Mouse (Mus musculus) urinary bladder, adult 2 months (tissue): ENCODE results near the gene Esyt2. TPM values are rescaled to one million over a fixed set of nuclear protein-coding genes. Genes with fewer than 3 reads are reported as not detected.

Source experiments
- DNase-seq: peaks from one replicate; pipeline ENCODE4 v3.0.0; 2022; ENCODE audit warnings: low spot score
- polyA plus RNA-seq: library from polyadenylated mRNA; depleted of rRNA; stranded (reverse); fragments of >200 nt; gene quantifications from 2 replicates; pipeline ENCODE4 v1.2.3, GENCODE M21; 2012

Gene Esyt2
- polyA plus RNA-seq, 1 experiment = 21.5 TPM

- DNase-seq = no peak
Observed at GRCm38 (mm10) chr12:116280149-116280652, 795 bp upstream of the Esyt2 start.

GRCm38 (mm10) chr12:116281427-116282281 is 658 bp downstream of the Esyt2 start:
- DNase-seq = peak; percentile 50

GRCm38 (mm10) chr12:116282856-116283255 is 1.9 kb downstream of the Esyt2 start:
- no peak for DNase-seq

DNA sequence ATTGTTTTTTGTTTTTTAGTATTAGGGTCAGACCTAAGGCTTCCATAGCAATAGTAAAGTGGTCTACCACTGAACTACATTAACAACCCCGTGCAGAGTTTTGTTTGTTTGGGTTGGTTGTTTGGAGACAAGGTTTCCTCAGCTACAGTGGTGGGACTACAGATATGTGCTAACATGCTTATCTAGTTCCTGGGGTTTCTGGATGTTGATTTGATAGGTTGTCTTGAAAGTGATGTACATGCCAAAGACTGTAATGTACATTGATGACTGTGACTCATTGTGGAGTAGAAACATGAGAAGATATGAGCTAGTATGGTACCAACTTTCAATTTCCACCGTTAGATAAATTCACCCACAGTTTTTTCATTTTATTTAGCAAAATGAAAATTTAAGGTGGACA is 2.5 kb downstream of the Esyt2 start:
- DNase-seq = no peak

DNA sequence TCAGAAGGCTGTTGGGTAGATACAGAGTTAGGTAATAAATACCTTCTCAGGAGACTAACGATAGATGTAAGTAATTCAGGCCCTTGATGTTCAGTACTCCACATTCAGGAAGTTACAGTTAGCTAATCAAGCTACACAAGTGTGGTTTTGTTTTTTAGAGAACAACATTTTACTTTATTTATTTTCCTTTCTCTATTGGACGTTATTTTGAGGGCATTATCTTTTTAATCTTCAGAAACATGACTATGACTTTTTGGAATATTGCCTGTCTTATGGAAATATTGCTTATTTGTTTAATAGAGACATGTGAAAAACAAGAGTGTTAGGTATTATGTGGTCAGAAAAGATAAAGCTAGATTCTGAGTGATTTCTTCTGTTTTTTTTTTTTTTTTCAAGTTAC is 12.2 kb downstream of the Esyt2 start:
- no peak for DNase-seq

DNA sequence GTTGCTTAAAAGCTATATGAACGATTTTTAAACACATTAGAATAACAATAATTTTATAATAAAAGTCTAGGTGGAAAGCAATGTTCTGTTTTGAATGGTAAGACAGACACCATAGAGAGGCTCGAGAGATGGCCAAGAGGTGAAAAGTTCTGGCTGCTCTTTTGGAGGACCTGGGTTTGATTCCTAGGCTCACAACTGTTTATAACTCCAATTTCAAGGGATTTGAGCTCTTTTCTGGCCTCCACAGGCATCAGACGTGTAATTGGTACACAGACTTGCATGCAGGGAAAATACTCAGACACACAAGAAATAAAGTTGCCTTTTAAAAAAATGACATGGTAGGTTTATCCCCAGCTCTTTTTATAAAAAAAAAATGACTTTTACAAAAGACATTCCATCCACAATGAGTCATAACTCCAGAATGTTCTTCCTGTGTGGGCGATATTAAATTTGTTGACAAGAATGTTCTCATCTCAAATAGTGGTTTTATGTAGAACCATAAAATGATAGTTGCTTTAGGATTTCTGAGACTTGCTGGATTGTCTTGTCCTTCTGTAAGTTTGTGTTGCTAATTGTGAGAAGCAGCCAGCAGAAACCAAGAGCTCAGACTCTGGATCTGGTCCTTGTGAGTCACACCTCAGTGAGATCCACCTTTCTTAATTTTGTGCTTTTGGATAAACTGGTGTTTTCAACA is 12.8 kb downstream of the Esyt2 start:
- DNase-seq = no peak

DNA sequence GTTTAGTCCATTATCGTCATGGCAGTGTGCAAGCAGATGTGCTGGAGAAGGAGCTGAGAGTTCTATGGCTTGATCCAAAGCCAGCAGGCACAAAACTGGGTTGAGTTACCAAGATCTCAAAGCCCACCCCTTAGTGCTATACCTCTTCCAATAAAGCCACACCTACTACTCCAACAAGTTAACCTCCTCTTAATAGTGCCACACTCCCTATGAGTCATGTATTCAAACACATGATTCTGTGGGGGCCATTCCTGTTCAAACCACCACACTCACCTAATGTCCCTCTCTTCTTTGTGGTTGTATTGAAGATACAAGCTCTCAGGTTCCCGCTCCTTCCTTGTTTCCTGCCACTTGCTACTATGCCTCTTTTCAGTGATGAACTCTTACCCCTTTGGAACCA is 18.9 kb downstream of the Esyt2 start:
- no peak for DNase-seq

- DNase-seq = no peak
Observed at GRCm38 (mm10) chr12:116302181-116302580, 21.2 kb downstream of the Esyt2 start.

DNA sequence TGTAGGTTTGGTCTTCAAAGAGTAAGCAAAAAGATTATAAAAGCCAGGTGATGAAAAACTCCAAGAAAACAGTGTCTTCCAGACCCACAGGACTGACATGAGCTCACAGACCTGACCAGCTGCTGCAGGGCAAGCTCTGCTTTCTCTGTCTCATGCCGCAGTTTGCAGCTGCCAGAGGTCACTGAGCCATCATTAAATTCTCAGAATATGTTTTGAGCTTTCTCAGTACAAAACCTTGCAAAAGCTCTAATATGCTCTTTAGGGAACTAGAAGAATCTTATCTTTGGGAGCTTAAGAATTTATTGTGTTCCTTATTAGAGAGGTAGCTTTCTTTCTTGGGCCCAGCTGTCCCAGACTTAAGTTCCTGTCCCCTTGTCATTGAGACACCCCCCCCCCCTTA is 25.0 kb downstream of the Esyt2 start:
- DNase-seq = no peak

DNA sequence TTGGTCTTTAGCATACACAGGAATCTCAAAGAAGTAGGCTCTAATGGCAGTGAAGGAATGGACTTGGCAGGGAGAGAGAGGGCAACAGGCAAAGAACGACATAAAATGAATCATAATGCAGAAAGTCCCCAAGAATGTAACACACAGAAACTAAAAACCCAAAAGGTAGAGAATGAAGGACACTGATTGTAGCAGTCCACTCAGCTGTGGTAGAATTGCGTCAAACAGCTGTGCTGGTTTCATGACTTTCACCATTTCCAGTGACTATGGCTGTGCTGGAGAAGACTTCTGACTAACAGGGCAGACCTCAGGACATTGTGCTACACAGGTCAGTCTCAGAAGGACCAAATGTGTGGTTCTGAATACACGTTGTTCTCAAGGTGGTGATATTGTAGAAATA is 26.9 kb downstream of the Esyt2 start:
- DNase-seq = no peak

- no peak for DNase-seq
Observed at GRCm38 (mm10) chr12:116308612-116309011, 27.6 kb downstream of the Esyt2 start.

GRCm38 (mm10) chr12:116313816-116314215 is 32.8 kb downstream of the Esyt2 start:
- no peak for DNase-seq

DNA sequence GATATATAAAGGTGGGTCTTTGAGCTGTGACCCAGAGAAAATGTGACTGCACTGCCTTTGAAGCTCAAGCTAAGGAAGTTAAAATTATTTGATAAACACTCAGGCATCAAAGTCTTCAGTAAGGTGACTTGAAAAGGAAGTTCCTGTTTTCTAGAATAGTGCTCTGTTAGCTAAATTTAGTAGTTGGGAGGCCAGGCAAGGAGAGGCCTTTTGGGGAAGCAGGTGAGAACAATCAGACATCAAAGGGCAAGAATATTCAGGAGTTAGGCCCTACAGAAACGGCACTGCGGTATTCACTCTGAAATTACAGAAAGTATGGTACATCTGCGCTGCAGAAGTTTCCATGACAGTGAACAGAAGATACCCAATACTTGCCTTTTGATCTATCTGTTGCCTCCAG is 34.5 kb downstream of the Esyt2 start:
- no peak for DNase-seq

DNA sequence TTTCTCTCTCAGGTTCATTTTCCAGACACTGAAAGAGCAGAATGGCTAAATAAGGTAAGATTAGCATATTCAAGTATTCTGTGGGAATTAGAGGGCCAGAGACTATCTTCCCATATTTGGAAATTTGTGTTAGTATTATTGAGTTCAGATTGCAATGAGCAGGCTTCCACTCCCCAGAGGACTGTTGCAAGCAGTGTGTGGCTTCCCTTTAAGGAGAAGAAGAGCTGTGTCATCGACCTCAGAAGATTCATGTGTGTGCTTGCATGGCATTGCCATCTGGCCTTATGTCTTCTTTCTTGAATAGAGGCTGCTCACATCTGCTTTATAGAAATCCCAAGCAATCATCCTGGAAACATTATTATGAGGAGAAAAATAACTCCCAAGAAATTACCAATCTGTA is 36.8 kb downstream of the Esyt2 start:
- no peak for DNase-seq

DNA sequence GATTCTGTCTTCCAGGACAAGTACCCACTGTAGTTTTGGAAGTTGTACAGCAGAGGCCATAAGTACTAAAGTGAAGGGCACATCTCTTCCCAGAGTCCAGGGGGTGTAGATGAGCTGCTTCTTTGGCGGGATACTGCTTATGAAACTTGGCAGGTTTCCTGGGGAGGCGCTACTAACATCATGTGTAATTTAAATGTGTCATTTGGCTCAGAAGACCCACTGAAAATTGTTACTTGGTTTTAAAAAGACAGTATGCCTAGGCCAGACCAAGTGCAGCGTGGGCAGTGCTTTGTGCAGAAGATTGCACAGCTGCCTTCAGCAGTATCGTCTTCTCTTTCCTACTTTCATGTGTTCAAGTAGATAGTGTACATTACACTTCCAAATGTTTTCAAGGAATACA is 44.5 kb downstream of the Esyt2 start:
- no peak for DNase-seq

GRCm38 (mm10) chr12:116326159-116326558 is 45.2 kb downstream of the Esyt2 start:
- no peak for DNase-seq

DNA sequence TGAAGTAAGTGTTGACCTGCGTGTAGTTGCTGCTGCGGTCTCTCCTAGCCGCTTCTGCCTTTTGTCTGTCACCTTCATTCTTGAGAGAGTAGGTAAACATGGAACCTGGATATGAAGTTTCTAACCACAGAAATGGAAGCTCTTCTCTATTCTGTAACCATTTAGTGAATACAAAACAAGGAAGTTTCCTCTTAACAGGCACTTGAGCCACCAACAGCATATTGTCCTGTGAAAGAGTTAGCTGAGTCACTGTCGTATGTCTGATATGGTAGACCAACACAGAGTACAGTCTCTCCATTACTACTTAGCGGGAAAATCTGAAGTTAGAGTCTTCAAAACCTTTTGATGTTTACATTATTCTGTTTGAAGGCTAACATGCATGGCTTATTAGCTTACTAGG is 53.3 kb downstream of the Esyt2 start:
- no peak for DNase-seq

- DNase-seq = no peak
Observed at GRCm38 (mm10) chr12:116340160-116340559, 59.2 kb downstream of the Esyt2 start.

- no peak for DNase-seq
Observed at GRCm38 (mm10) chr12:116348755-116349286, 67.8 kb downstream of the Esyt2 start.

- no peak for DNase-seq
Observed at GRCm38 (mm10) chr12:116349376-116349775, 68.4 kb downstream of the Esyt2 start.

GRCm38 (mm10) chr12:116351022-116351421 is 70.0 kb downstream of the Esyt2 start:
- DNase-seq = no peak

- no peak for DNase-seq
Observed at GRCm38 (mm10) chr12:116352404-116352803, 71.4 kb downstream of the Esyt2 start.

DNA sequence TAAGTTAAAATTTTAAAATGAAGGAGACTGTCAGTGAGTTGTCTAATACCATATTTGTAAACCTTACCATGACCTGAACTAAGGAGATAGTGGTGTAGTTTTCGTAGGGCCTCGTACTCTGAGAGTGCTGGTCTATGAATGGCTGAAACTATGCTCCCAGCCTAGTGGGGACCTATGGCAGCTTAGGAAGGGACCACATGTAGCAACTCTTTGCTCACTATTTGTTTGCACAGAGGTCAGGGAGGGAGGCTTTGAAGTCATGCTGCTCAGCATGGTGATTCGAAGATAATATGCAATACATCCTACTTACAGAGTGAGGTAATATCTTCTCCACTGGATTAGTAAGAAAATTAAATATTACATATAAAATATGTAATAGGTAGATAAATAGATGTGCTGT is 73.7 kb downstream of the Esyt2 start:
- no peak for DNase-seq
